Mouse (Mus musculus) embryonic facial prominence, embryonic 11.5 days (tissue): ENCODE data around the gene Wnt2b. TPM values are rescaled to one million over a fixed set of nuclear protein-coding genes. Genes with fewer than 3 reads are reported as not detected.

Source experiments
- ATAC-seq: fragments of 200-750 bp; cut with Nextera tagmentation; replicated peaks from 2 replicates; pipeline ENCODE4 v1.8.0; 2017; ENCODE audit warnings: low read depth; ENCODE audit not compliant: insufficient number of reproducible peaks, low FRiP score, low TSS enrichment
- DNase-seq: peaks from one replicate; pipeline ENCODE4 v3.0.0-alpha.2; 2015; ENCODE audit warnings: low spot score
- H3K27ac ChIP-seq: fragments of 300-500 bp; sonication (generic); replicated peaks from 2 replicates; pipeline ENCODE4 v1.5.1; 2014; ENCODE audit warnings: mild to moderate bottlenecking, low read depth, low read length, control low read depth
- H3K27me3 ChIP-seq: fragments of 300-500 bp; sonication (generic); 2 replicates; pipeline ENCODE4 v1.6.1; 2014; ENCODE audit warnings: mild to moderate bottlenecking, low read length, moderate library complexity, mixed read lengths; ENCODE audit not compliant: control insufficient read depth, insufficient read depth
- H3K36me3 ChIP-seq: fragments of 300-500 bp; sonication (generic); replicated peaks from 2 replicates; pipeline ENCODE4 v1.6.1; 2014; ENCODE audit warnings: low read depth, mild to moderate bottlenecking, low read length, moderate library complexity, mixed read lengths; ENCODE audit not compliant: control insufficient read depth, insufficient read depth
- H3K4me1 ChIP-seq: fragments of 300-500 bp; sonication (generic); 2 replicates; pipeline ENCODE4 v1.6.1; 2014; ENCODE audit warnings: low read length, mixed read lengths; ENCODE audit not compliant: control insufficient read depth, insufficient read depth
- H3K4me2 ChIP-seq: fragments of 300-500 bp; sonication (generic); 2 replicates; pipeline ENCODE4 v1.6.1; 2014; ENCODE audit warnings: low read depth, mild to moderate bottlenecking, control low read depth, low read length, moderate library complexity
- H3K4me3 ChIP-seq: fragments of 300-500 bp; sonication (generic); 2 replicates; pipeline ENCODE4 v1.5.1; 2014; ENCODE audit warnings: low read depth, low read length, control low read depth
- H3K9ac ChIP-seq: fragments of 300-500 bp; sonication (generic); replicated peaks from 2 replicates; pipeline ENCODE4 v1.6.1; 2014; ENCODE audit warnings: mild to moderate bottlenecking, control low read depth, low read length
- H3K9me3 ChIP-seq: fragments of 300-500 bp; sonication (generic); replicated peaks from 2 replicates; pipeline ENCODE4 v1.6.1; 2016; ENCODE audit warnings: mild to moderate bottlenecking, low read length, inconsistent platforms, mixed read lengths; ENCODE audit not compliant: control insufficient read depth
- WGBS: fragments of 180-500 bp; shearing (Covaris S2); extraction: QIAGEN DNeasy Blood & Tissue Kit; methylation state at CpG from one replicate; pipeline ENCODE4 v1.1.7; 2014; 5-methylcytosine and 5-hydroxymethylcytosine counted together
- polyA plus RNA-seq: library from polyadenylated mRNA; unstranded; fragments of >200 nt; fragmentation: Nextera tagmentation; extraction: Ambion mirVana; gene quantifications from 2 replicates; pipeline ENCODE4 v1.2.1, GENCODE M21; 2014

Wnt2b gene
- polyA plus RNA-seq, result 0.87 and 1.5 TPM in 2 replicates

- peak within 1 kb of the TSS; percentile 48 for H3K4me3 ChIP-seq
- H3K4me1 ChIP-seq, result peaks cover 22% of the 10 kb centered on the region
- ATAC-seq (peak; percentile 50; the same call in 1 of the 2 replicates), DNase-seq (no peak)
- 0 out of 2 replicates have a peak within 1 kb of the TSS, but pooled peaks have one; percentile 2 for H3K27ac ChIP-seq
- peak within 1 kb of the TSS; percentile 52 for H3K9ac ChIP-seq
- H3K36me3 ChIP-seq, result no peaks in the 10 kb centered on the region
- peak within 1 kb of the TSS; percentile 79 for H3K4me2 ChIP-seq
- no peaks in the 10 kb centered on the region for H3K9me3 ChIP-seq
- WGBS, result 2% methylated on average over 75 of the region's 87 CpGs
- H3K27me3 ChIP-seq, result peaks cover 42% of the 10 kb centered on the region
Observed at GRCm38 (mm10) chr3:104961066-104962059, at the start of gene Wnt2b. TSS of gene Wnt2b (minus strand) at chr3:104961921.

- WGBS, result 89% methylated on average over 11 of the region's 11 CpGs
- Histone ChIP-seq H3K27ac (no peak overlapping the region), H3K4me3 (no peak overlapping the region), H3K9me3 (no peaks in the 10 kb centered on the region), H3K4me1 (no peaks in the 10 kb centered on the region), H3K36me3 (peaks cover 7% of the 10 kb centered on the region), H3K27me3 (no peaks in the 10 kb centered on the region), H3K4me2 (no peak overlapping the region), H3K9ac (no peak overlapping the region)
- DNase-seq (no peak), ATAC-seq (no peak)
Observed at GRCm38 (mm10) chr3:105010681-105011339, 49.1 kb upstream of the Wnt2b start.

- Histone ChIP-seq H3K9ac (no peak overlapping the region), H3K9me3 (no peaks in the 10 kb centered on the region), H3K27ac (no peak overlapping the region), H3K4me3 (no peak overlapping the region), H3K27me3 (no peaks in the 10 kb centered on the region), H3K4me1 (no peaks in the 10 kb centered on the region), H3K4me2 (no peak overlapping the region), H3K36me3 (peaks cover 15% of the 10 kb centered on the region)
- 85% methylated on average over 9 of the region's 9 CpGs for WGBS
- DNase-seq (no peak), ATAC-seq (no peak)
Observed at GRCm38 (mm10) chr3:105008070-105008469, 46.3 kb upstream of the Wnt2b start.

- ATAC-seq, result no peak
- Histone ChIP-seq H3K27me3 (no peaks in the 10 kb centered on the region), H3K4me2 (no peak overlapping the region), H3K27ac (no peak overlapping the region), H3K9me3 (no peaks in the 10 kb centered on the region), H3K36me3 (peaks cover 14% of the 10 kb centered on the region), H3K4me3 (no peak overlapping the region), H3K4me1 (no peaks in the 10 kb centered on the region), H3K9ac (no peak overlapping the region)
- 90% methylated on average over 6 of the region's 6 CpGs for WGBS
- no peak for DNase-seq
Observed at GRCm38 (mm10) chr3:105006101-105006500, 44.4 kb upstream of the Wnt2b start.

- no peak overlapping the region for H3K9ac ChIP-seq
- H3K9me3 ChIP-seq, result no peaks in the 10 kb centered on the region
- no peaks in the 10 kb centered on the region for H3K27me3 ChIP-seq
- H3K36me3 ChIP-seq, result peaks cover 11% of the 10 kb centered on the region
- no peaks in the 10 kb centered on the region for H3K4me1 ChIP-seq
- no peak overlapping the region for H3K4me3 ChIP-seq
- no peak overlapping the region for H3K4me2 ChIP-seq
- no peak for ATAC-seq
- no peak for DNase-seq
- H3K27ac ChIP-seq, result no peak overlapping the region
- WGBS, result 91% methylated on average over 20 of the region's 20 CpGs
Observed at GRCm38 (mm10) chr3:105005561-105006065, 43.9 kb upstream of the Wnt2b start.

- no peaks in the 10 kb centered on the region for H3K27me3 ChIP-seq
- H3K4me2 ChIP-seq, result no peak overlapping the region
- H3K4me3 ChIP-seq, result no peak overlapping the region
- H3K9ac ChIP-seq, result no peak overlapping the region
- H3K27ac ChIP-seq, result no peak overlapping the region
- H3K9me3 ChIP-seq, result no peaks in the 10 kb centered on the region
- ATAC-seq (no peak), DNase-seq (no peak)
- peaks cover 11% of the 10 kb centered on the region for H3K36me3 ChIP-seq
- WGBS, result 94% methylated on average over 10 of the region's 10 CpGs
- no peaks in the 10 kb centered on the region for H3K4me1 ChIP-seq
Observed at GRCm38 (mm10) chr3:105005011-105005410, 43.3 kb upstream of the Wnt2b start.

GRCm38 (mm10) chr3:105003960-105004463 is 42.3 kb upstream of the Wnt2b start:
- Histone ChIP-seq H3K27ac (no peak overlapping the region), H3K36me3 (peaks cover 7% of the 10 kb centered on the region), H3K4me3 (no peak overlapping the region), H3K4me2 (no peak overlapping the region), H3K27me3 (no peaks in the 10 kb centered on the region), H3K4me1 (no peaks in the 10 kb centered on the region), H3K9me3 (no peaks in the 10 kb centered on the region), H3K9ac (no peak overlapping the region)
- WGBS, result 80% methylated on average over 14 of the region's 14 CpGs
- no peak for DNase-seq
- no peak for ATAC-seq
